Mouse (Mus musculus) ovary, postnatal 36 days (tissue): ENCODE results near the gene Nr1d1.

Source experiments
- DNase-seq: peaks from one replicate; pipeline ENCODE4 v3.0.0; 2022; ENCODE audit warnings: low spot score, mixed read lengths

The Nr1d1 gene

DNA sequence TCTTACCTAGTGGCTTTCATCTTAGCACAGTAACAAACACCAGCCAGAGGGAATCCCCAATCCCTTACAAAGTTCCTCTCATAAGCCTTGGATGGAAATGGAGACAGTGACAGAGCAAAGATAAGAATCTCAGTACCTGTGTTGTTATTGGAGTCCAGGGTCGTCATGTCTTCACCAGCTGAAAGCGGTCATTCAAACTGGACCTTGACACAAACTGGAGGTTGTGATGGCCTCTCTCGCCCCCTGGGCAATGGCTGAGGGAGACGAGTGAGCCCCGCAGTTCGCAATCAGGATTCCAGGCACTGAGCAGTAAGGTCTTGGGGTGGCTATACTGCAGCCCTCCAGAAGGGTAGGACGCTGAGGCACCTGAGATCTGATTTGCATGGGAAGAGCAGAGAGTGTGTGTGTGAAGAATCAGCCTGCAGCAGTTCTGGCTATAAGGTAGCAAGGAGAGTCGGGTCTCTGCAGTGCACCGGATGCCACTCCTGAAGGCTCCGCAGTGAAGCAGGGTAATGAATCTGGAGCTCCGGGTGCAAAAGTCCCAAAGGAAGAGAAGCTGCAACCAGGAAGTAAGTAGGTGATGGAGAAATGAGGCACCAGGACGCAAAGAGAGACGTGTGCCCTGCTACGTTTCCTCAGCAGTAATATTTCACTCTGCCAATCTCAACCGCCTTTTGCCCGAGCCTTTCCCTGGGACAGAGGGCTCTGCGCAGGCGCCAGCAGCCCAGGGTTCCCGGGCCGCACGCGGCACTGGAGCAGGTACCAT, at the start of gene Nr1d1:
Nr1d1 (minus strand) TSS at position 752 of the 766 bp plus-strand sequence.
- DNase-seq: no peak

DNA sequence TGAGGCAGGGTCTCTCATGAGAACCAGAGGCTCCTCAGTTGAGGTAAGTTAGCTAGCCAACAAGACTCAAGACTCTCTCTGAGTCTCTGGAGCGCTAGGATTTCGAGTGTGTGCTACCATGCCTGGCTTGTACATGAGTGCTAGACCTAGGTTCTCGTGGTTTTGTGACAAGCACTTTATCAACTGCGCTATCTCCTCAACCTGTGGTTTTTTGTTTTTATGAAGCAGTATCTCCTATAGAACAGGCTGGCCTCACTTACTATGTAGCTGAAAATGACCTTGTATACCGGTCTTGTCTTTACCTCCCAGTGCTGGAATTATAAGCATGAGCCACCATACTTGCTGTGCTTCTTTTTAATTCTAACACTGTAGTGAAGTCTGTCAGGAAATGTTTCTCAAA, 45.8 kb upstream of the Nr1d1 start:
- DNase-seq: no peak

DNA sequence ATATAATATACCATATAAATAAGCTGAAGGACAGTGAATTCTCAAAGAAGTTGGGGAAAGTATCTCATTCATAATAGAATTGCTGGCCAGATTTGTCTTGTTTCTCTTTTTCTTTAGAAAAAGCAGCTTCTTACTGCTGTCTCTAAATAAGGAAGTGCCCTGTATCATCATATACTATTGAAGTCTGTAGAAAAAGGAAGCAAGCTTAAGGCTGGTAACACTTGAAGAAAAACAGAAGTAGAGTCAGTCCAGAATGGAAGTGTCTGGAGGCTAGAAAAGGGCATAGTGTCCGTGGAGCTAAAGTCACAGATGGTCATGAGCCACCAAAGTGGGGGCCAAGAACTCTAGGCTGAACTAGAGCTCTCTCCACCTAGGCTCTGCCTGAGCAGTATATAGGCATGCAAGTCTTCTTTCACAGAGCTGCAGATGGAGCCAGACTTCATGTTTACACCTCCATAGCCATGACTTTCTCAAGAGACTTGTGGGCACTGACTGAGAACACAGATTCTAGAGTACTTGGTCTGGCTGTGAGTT, 41.6 kb upstream of the Nr1d1 start:
- DNase-seq: no peak

DNA sequence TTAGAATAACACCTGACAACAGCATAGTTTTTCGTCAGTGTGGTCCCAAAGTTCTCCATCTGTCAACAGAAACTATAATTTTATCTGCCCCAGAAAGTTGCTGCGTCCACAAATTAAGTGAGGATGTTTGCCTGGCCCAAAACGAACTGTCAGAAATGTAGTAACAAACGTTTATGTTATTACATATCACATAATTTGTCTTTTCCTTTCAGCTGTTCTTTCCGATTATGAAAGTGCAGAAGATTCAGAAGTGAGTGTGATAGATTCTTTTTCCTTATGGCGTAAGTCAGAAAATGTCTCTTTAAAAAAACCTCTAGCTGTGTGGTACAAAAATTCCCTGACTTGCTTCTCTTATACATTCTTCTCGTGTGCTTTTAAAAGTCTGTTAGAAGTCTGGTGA, 35.6 kb upstream of the Nr1d1 start:
- DNase-seq: no peak

DNA sequence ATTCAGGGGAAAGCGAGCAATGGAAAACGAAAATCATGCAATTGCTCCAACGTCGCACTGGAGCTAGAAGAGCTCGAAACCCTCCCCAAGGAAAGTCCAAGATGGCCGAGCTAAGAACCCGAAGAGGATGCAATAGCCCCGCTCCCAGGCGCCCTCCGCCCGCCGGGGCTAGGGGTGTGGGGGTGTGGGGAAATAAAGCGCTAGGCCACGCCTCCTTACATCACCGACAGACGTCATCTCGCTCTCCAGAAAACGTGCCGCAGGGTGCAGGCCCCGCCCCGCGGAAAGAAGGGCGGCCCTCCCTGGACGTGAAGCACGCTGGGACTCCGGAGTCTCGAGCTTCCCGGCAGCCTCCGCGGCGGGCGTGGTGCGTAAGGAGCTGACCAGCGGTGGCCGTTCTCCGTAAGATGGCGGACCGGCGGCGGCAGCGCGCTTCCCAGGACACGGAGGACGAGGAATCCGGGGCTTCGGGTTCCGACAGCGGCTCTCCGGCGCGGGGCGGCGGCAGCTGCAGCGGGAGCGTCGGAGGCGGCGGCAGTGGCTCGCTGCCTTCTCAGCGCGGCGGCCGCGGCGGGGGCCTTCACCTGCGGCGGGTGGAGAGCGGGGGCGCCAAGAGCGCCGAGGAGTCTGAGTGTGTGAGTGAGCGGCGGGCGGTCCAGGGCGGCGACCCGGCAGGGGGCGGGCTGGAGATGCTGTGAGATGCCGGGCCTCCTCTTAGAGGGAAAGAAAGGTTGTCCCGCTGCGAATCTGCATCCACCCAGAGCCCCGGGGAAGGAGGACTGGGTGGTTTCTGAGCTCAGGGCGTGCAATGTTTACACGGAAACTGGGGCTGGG, 34.5 kb upstream of the Nr1d1 start:
- DNase-seq: peak; percentile 99

DNA sequence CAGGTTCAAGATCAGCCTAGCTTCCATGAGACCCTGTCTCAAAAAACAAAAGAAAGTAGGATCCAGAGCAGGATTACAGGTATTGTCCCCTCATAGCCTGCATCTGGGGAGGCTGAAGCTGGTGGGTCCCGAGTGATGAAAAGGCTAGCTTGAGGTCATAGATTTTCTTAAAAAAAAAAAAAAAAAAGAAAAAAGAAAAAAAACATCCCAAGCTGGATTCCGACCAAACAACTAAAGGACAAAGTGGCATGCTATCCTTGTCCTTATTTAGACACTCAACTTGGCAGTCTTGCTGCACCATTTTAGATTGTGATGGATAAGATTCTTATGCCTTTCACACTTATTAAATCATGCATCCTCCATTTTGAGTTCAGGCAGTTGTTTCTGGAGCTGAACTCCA, 33.3 kb upstream of the Nr1d1 start:
- no peak for DNase-seq

DNA sequence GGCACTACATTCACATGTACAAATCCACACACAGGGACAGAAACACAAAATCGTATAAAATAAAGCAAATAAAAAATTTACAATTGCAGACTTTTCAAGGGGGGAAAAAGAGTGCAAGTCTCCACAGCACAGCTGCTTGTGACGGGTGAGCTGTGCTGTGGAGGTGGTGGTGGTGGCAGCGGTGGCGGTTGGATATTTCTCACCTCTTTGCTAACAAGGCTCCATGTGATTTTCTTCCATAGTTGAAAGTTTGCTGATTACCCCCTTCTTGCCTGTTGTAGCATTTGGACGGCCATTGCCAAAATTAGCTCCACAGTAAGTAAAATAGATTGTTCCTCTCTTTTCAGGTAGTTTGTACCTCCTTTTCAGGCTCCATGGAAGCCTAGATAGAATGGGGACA, 29.5 kb upstream of the Nr1d1 start, which contains the start of gene Casc3:
Casc3 (plus strand) TSS at position 301 of the 400 bp plus-strand sequence.
- no peak for DNase-seq

DNA sequence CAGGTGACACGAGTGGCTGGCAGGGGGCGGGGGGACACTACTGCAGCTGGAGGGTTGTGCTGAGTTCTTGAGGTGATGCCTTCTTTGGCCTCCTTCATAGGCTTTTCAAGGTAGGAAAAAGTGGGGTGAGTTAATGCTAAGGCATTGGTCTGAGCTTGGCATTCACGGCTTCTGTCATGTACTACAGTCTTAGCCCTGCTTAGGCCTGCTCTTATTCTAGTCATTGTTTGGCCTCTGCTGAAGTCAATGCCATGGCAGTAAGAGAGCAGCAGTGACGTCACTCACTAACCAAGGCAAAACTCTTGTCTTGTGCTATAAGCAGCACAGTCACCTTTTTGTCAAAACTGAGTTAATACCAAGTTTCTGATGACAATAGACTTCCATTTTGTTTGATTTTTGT, 22.8 kb upstream of the Nr1d1 start:
- no peak for DNase-seq

DNA sequence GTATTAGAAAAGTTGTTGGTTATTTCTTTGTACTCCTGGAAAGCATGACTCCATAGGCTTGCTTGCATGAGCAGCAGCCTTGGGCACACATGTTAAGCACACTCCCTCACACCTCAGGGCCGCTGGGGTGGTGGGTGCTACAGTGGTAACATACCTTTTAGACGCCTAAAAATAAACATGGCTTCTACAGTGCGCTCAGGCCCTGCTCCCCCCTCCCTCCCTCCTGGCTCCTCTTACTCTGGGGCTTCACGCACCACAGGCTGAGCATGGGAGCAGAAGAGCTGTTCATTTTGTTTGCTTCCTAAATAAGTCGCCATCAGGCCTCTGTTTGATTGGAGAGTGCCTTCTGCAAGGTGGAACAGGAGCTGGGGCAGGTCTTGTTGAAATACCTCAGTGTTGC, 22.2 kb upstream of the Nr1d1 start:
- DNase-seq: no peak

DNA sequence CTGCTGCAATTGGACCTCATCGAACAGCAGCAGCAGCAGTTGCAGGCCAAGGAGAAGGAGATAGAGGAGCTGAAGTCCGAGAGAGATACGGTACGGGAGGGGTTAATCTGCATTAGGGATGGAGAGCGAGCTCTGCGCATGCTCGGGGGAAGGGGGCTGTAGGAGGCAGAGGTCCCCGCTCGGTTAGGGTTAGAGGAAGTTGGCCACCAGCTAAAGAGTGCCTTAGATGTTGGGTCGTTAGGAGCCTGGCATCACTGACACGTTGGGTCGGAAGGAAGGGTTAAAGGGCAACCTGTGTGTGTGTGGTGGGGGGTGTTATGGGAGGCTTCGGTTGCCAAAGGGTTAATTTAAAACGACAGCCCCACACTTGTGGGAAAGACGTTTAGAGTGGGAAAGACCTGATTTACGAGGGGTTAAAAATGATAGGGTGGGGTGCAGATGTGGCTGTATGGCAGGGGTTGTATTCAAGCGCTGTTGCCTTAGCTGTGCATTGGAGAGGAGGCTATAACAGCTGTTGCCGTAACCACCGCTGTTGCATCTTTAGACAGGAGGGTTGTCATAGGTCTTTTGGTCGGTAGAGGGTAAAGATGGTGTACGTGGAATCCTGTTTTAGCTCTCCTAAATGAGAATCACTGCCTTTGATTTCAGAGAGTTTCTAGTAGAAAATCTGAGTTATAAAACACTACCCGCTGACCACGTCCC, 21.5 kb upstream of the Nr1d1 start:
- DNase-seq: peak; percentile 70

DNA sequence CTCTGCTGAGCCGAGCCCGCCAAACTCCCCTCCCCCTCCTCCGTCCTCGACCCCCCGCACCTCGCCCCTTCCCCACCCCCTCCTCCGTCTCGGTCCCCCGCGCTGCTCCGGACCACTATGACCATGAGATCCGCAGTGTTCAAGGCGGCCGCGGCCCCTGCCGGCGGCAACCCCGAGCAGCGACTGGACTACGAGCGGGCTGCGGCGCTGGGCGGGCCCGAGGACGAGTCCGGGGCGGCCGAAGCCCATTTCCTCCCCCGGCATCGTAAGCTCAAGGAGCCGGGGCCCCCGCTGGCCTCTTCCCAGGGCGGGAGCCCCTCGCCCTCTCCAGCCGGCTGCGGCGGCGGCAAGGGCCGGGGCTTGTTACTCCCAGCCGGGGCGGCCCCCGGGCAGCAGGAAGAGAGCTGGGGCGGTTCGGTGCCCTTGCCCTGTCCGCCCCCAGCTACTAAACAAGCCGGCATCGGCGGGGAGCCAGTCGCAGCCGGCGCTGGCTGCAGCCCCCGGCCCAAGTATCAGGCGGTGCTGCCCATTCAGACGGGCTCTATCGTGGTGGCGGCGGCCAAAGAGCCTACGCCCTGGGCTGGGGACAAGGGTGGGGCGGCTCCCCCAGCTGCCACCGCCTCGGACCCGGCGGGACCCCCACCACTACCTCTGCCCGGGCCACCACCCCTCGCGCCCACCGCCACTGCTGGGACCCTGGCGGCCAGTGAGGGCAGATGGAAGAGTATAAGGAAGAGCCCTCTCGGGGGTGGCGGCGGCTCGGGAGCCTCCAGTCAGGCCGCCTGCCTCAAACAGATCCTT, 20.8 kb upstream of the Nr1d1 start:
- DNase-seq: no peak

DNA sequence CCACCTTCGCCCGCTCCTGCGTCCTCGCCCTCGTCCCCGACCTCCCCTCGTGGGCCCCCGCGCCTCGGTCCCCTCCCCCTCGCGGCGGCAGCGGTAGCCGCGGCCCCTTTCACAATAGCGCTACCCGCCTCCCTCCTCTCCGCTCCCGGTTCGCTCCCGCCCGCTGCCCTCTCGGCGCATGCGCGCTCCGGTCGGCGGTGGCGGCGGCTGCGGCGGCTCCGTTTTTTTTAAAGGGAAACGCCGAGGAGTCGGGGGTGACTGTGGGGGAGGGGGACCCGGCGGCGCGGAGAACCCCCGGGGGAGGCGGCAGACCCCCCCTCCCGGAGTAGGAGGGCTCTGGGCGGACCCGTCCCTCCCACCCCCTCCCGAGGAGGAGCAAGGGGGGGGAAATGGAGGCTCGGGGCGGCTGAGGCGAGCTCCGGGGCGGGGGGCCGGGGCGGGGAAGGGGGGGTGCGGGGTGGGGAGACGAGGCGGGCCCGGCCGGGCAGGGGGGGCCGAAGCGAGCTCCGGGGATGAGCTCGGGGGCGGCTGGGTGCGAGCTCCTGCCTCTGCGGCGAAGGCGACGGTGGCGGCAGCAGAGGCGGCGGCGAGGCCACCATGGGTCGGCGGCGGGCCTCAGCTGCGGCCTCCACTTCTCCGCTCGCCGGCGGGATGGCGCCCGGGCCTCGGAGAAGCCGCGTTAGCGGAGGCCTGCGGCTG, 20.0 kb upstream of the Nr1d1 start, which contains the start of gene Msl1:
Msl1 (plus strand) TSS at position 502 of the 699 bp plus-strand sequence.
- peak; percentile 93 for DNase-seq

DNA sequence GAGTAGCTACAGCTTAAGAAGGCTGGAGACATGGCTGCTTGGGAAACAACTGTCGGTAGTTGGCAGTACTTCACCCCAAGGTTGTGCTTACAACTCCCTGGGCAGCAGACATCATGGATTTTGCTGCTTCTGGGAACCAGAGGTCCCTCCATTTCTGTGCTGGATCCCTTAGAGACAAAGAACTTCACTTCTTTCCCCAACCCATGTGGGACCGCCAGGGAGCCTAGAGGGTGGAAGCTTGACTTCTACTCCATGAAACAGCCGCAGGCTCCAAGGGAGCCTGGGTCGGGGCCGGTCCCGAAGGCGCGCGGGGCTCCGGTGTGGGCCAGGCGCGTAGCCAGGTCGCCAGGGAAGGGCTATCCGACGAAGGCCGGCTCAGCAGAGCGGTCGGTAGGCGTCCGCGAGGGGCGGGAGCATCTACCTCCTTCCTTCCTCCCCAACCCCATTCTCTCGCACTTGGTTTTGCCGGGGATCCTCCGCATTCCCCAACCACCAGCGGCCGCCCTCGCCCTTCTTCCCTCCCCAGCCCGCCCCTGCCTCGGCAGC, 19.4 kb upstream of the Nr1d1 start:
- DNase-seq: peak; percentile 83

DNA sequence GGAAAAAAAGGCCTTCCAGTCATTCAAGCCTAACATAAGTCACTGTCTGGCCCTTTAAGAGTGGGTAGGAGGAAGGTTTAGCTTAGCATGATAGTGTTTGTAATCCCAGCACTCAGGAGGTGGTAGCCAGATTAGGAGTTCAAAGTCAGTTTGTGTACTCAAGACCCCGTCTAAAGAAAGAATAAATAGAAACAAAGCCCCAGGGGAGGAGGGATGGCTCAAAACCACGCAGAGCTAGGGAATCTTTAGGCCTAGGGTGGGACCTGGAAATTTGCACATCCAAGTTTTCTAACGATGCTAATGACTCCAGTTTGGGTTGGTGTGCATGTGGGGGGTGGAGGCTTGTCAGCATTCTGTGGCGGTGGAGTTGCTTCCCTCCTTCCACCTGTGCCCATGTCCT, 16.9 kb upstream of the Nr1d1 start:
- no peak for DNase-seq

DNA sequence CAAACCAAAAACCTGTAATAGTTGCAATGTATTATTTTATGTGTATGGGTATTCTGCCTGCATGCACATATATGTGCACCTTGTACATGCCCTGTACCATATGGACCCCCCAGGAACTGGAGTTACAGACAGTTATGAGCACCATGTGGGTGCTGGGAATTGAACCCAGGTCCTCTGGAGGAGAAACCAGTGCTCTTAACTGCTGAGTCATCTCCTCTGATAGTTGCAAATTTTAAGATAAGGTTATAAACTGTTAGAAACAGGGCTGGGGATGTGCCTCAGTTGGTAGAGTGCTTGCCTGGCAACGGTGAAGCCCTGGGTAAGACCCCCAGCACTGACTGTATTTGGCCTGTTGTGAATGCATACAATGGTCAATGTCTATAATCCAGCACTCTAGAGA, 16.3 kb upstream of the Nr1d1 start:
- no peak for DNase-seq

DNA sequence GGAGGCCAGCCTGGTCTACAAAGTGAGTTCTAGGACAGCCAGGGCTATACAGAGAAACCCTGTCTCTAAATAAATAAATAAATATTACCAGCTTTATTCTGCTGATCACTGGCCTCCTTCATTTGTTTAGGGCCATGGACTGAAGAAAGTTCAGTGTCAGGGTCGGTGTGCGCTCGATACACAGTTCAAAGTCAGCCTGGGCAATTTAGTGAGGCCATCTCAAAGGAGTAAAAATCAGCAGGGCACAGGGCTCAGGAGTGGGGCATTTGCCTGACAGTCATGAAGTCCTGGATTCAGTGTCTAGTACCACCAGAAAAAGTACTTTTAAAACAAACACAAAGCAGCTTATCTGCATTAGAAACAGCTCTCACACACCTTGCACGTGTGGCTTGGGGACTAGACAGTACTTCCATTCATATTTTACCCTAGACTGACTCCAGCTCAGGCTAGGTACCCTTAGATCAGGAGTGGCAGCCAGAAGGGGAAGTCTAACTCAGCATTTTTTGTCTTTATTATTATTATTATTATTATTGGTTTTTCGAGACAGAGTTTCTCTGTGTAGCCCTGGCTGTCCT, 15.6 kb upstream of the Nr1d1 start:
- no peak for DNase-seq

DNA sequence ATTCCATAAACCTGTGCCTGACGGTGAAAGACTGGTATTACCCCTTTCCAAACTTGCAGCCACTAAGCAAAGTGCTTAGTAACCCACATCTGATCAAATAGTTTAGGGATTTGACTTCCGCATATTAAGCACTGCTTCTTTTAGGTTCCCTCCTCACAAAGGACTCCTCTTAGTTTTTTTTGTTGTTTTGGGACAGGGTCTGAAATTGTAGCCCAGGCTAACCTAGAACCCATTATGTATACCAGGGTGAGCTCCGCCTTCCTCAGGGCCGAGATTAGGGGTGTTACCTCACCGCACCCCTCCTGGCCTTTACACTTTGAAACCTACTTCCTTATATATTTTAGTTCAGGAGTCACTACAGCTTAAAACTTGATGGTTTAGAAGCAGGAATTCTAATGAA, 14.7 kb upstream of the Nr1d1 start:
- no peak for DNase-seq

DNA sequence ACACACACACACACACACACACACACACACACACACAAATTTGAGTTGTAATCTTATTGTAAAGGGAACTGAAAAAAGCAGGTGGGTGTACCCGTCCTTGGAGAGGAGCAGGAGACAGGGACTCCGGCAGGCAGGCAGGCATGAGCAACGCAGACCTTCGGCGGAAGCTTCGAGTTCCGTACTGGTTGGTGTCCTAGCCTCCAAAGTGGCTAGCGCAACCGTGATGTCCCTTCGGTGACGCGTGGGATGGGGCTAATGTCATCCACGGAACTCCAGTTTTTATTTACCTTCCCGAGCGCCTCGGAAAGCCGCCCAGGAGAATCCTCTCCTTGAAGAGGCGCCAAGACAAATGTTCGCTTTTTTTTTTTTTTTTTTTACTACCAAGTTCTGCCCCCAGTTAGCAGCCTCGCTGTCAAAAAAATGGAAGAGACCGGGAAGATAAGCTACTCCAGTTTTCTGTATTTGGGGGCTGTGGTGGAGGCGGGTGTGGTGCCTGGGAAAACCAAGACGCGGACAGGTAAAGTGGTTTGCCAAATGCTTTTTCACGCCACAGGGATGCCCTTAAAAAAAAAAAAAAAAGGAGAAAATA, 14.2 kb upstream of the Nr1d1 start:
- peak; percentile 47 for DNase-seq

DNA sequence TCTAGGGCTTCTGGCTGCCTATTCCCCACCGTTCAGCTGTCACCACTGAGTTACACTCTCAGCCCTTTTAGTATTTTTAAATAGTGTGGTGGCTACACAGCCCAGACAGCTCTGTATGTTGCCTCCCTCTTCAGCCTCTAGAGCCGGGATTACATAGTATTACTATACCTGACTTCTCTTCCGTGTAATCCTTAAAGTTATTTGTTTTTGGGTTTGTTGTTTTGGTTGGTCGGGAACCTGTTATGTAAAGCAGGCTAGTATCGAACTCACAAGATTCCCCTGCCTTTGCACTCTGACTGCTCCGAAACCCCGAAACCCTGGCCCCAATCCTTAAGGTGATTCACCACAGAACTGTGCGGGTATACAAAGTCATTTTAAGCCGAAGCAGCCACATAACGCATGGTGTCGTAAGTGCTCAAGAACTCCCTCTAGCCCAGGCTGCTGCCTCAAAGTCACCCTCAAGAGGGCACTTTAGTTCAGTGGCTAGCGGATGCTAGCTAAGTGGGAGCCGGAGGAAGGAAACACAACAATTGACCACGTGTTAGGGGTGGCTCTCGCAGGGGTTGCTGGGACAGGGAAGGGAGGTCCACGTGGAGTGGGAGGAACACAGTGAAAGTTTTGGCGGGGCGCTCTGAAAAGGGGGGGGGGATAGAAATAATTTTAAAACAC, 13.6 kb upstream of the Nr1d1 start:
- peak; percentile 84 for DNase-seq
